9 mouse cellular contexts compared by ENCODE assay signal in the genomic region with DNA sequence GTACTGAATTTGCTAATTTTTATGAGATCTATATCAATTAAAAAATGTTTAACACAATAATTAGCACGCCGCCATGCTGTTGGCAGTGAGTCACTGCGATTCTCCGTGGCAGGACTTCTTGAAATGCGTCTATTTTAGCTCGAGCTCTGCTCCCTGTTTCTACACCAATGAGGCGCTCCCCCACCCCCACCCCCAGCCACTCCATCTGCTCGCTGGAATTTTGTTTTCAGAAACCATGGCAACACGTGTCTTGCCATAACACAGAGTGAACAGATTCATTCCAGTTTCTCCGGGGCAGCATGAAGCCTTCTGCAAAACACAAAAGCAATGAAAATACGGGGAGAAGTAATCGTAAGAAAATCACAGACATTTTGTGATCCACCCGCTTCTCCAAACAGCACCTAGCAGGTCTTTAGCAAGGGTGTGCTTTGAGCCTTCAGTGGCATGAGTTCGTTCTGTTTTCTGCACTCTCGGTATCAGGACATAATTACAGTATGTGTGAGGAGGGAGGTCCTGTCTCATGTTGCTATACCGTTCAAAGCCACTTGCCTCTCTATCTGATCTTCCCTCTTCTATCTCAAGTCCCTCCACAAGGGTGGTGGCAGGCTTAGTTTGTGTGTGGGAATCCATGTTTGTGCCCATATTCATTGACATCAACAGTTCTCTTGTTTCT. TPM values are rescaled to one million over a fixed set of nuclear protein-coding genes. Genes with fewer than 3 reads are reported as not detected.
DNase-seq lines count a peak whose midpoint lies in the region; ATAC-seq and TF ChIP-seq lines count a peak whose summit lies in the region.
"Had no signal": no experiment of that assay in that cellular context is flagged by ENCODE, and none has a peak within 500 bp of the region (broad histone marks: within the 10 kb centered on the region; RNA-seq: fewer than 3 reads in every experiment).

No protein-coding gene starts in this region.

- peak overlapping the region; percentile 49 for H3K4me2 ChIP-seq in kidney, postnatal 0 days (ENCODE audit: low read length)
- H3K4me2 ChIP-seq in hindbrain, embryonic 12.5 days (replicated peaks): peak overlapping the region; percentile 39
- H3K4me2 ChIP-seq in neural tube, embryonic 14.5 days (ENCODE audit: low read depth, low read length): peak overlapping the region; percentile 45

- H3K9ac ChIP-seq in kidney, postnatal 0 days (ENCODE audit: low read depth, low read length): no peak overlapping the region
- H3K9ac ChIP-seq in hindbrain, embryonic 12.5 days: no peak overlapping the region
- H3K9ac ChIP-seq in neural tube, embryonic 14.5 days (replicated peaks; ENCODE audit: low read depth, low read length): no peak overlapping the region
- H3K9ac ChIP-seq: liver, embryonic 14.5 days had no signal

- H3K27ac ChIP-seq in kidney, postnatal 0 days: no peak overlapping the region
- H3K27ac ChIP-seq in embryonic facial prominence, embryonic 10.5 days (replicated peaks): peak overlapping the region; percentile 65
- no peak overlapping the region for H3K27ac ChIP-seq in hindbrain, embryonic 12.5 days
- peak overlapping the region; percentile 34 for H3K27ac ChIP-seq in neural tube, embryonic 14.5 days (ENCODE audit: low read depth, low read length)
- H3K27ac ChIP-seq: liver, embryonic 14.5 days had no signal

- intact Hi-C loops in left cerebral cortex, postnatal 25 days (cut with DNase I): loop anchor here (1.0 kb wide), 1 partner anchor 35 kb away; no protein-coding TSS in a partner anchor

- no peak for TF ChIP-seq CTCF in kidney, postnatal 0 days (IDR thresholded peaks at IDR 0.05; ENCODE audit: low read depth)

- WGBS in kidney, postnatal 0 days: 22% methylated on average over 16 of the region's 16 CpGs
- WGBS in embryonic facial prominence, embryonic 10.5 days: 42% methylated on average over 16 of the region's 16 CpGs
- WGBS in hindbrain, embryonic 12.5 days: 27% methylated on average over 16 of the region's 16 CpGs
- WGBS in neural tube, embryonic 14.5 days: 19% methylated on average over 16 of the region's 16 CpGs

- no peaks in the 10 kb centered on the region for H3K27me3 ChIP-seq in kidney, postnatal 0 days (ENCODE audit: insufficient read depth, low read length)
- H3K27me3 ChIP-seq in embryonic facial prominence, embryonic 10.5 days (replicated peaks; ENCODE audit: low read depth, poor library complexity, severe bottlenecking): no peaks in the 10 kb centered on the region
- H3K27me3 ChIP-seq in hindbrain, embryonic 12.5 days: no peaks in the 10 kb centered on the region
- H3K27me3 ChIP-seq in neural tube, embryonic 14.5 days (ENCODE audit: control insufficient read depth, insufficient read depth, low read length): no peaks in the 10 kb centered on the region

- H3K36me3 ChIP-seq in kidney, postnatal 0 days (ENCODE audit: insufficient read depth, low read length): no peaks in the 10 kb centered on the region
- no peaks in the 10 kb centered on the region for H3K36me3 ChIP-seq in embryonic facial prominence, embryonic 10.5 days (replicated peaks)
- no peaks in the 10 kb centered on the region for H3K36me3 ChIP-seq in hindbrain, embryonic 12.5 days
- H3K36me3 ChIP-seq in neural tube, embryonic 14.5 days (ENCODE audit: control insufficient read depth, insufficient read depth, low read length): no peaks in the 10 kb centered on the region

- no peaks in the 10 kb centered on the region for H3K4me1 ChIP-seq in kidney, postnatal 0 days (replicated peaks; ENCODE audit: insufficient read depth, low read length)
- H3K4me1 ChIP-seq in embryonic facial prominence, embryonic 10.5 days: peaks cover 14% of the 10 kb centered on the region
- H3K4me1 ChIP-seq in hindbrain, embryonic 12.5 days: peaks cover 7% of the 10 kb centered on the region
- H3K4me1 ChIP-seq in neural tube, embryonic 14.5 days (ENCODE audit: control insufficient read depth, insufficient read depth, low read length): 0 out of 2 replicates have a peak, but pooled peaks cover 3% of the 10 kb centered on the region

- 0 out of 2 replicates have a peak overlapping the region, but pooled peaks have one; percentile 3 for H3K4me3 ChIP-seq in kidney, postnatal 0 days (replicated peaks; ENCODE audit: low read depth, low read length)
- H3K4me3 ChIP-seq in embryonic facial prominence, embryonic 10.5 days: peak overlapping the region; percentile 38; the same call in 1 of the 2 replicates
- H3K4me3 ChIP-seq in hindbrain, embryonic 12.5 days: no peak overlapping the region
- H3K4me3 ChIP-seq in neural tube, embryonic 14.5 days (ENCODE audit: low read depth, low read length): peak overlapping the region; percentile 15; the same call in 1 of the 2 replicates

- H3K9me3 ChIP-seq in kidney, postnatal 0 days (replicated peaks; ENCODE audit: low read length): no peaks in the 10 kb centered on the region
- no peaks in the 10 kb centered on the region for H3K9me3 ChIP-seq in embryonic facial prominence, embryonic 10.5 days
- no peaks in the 10 kb centered on the region for H3K9me3 ChIP-seq in hindbrain, embryonic 12.5 days (replicated peaks)
- H3K9me3 ChIP-seq in neural tube, embryonic 14.5 days (ENCODE audit: control insufficient read depth, low read length): no peaks in the 10 kb centered on the region

- ATAC-seq in kidney, postnatal 0 days (replicated peaks; ENCODE audit: low FRiP score, low read depth): 0 out of 2 replicates have a peak, but pooled peaks have one; percentile 60
- ATAC-seq in hindbrain, embryonic 12.5 days (ENCODE audit: low FRiP score): peak; percentile 84
- peak; percentile 86 for ATAC-seq in neural tube, embryonic 14.5 days (ENCODE audit: low read depth)

- DNase-seq in kidney, postnatal 0 days (ENCODE audit: low spot score): peak; percentile 77
- no peak for DNase-seq in kidney, adult 18-20 months
- DNase-seq in embryonic facial prominence, embryonic 10.5 days (ENCODE audit: low spot score): peak; percentile 83
- DNase-seq in left cerebral cortex, postnatal 25 days (ENCODE audit: low spot score in 2 of 2): peak; percentile 75 to 88
- no peak for DNase-seq in ovary, adult 18-20 months (ENCODE audit: low spot score)
- DNase-seq in thymus, adult 18-20 months: no peak

RNA-seq across cellular contexts. Expression of gene Shc3, which starts 34.1 kb away (rescaled TPM):
- 0.34 TPM in 2 replicates for polyA plus RNA-seq in kidney, postnatal 0 days (2015; fragmentation: Nextera tagmentation; extraction: Ambion mirVana)
- 0.92 and 0.94 TPM in 2 replicates for polyA plus RNA-seq in embryonic facial prominence, embryonic 10.5 days (2016; fragmentation: Nextera tagmentation; extraction: Ambion mirVana)
- polyA plus RNA-seq in hindbrain, embryonic 12.5 days (2016; fragmentation: Nextera tagmentation; extraction: Ambion mirVana): 5.1 and 7.0 TPM in 2 replicates
- 100 to 1,000 TPM; 214 to 217 TPM for total RNA-seq in left cerebral cortex, postnatal 25 days (2021)
- 5.4 and 6.6 TPM in 2 replicates for polyA plus RNA-seq in neural tube, embryonic 14.5 days (2014; fragmentation: Nextera tagmentation; extraction: Ambion mirVana)

RNA-seq across cellular contexts. Expression of gene Cks2, which starts 41.7 kb away (rescaled TPM):
- polyA plus RNA-seq in kidney, postnatal 0 days (2015; fragmentation: Nextera tagmentation; extraction: Ambion mirVana): 249 and 253 TPM in 2 replicates
- polyA plus RNA-seq in embryonic facial prominence, embryonic 10.5 days (2016; fragmentation: Nextera tagmentation; extraction: Ambion mirVana): 384 and 402 TPM in 2 replicates
- 161 and 183 TPM in 2 replicates for polyA plus RNA-seq in hindbrain, embryonic 12.5 days (2016; fragmentation: Nextera tagmentation; extraction: Ambion mirVana)
- total RNA-seq in left cerebral cortex, postnatal 25 days (2021): 1 to 10 TPM in 1 of 2 experiments, under 1 TPM in 1; 0.96 to 2.0 TPM
- 24.5 and 34.5 TPM in 2 replicates for polyA plus RNA-seq in neural tube, embryonic 14.5 days (2014; fragmentation: Nextera tagmentation; extraction: Ambion mirVana)

RNA-seq across cellular contexts. Expression of gene Secisbp2, which starts 48.1 kb away (rescaled TPM):
- 34.9 and 36.5 TPM in 2 replicates for polyA plus RNA-seq in kidney, postnatal 0 days (2015; fragmentation: Nextera tagmentation; extraction: Ambion mirVana)
- 25.2 and 25.9 TPM in 2 replicates for polyA plus RNA-seq in embryonic facial prominence, embryonic 10.5 days (2016; fragmentation: Nextera tagmentation; extraction: Ambion mirVana)
- polyA plus RNA-seq in hindbrain, embryonic 12.5 days (2016; fragmentation: Nextera tagmentation; extraction: Ambion mirVana): 28.9 and 34.4 TPM in 2 replicates
- total RNA-seq in left cerebral cortex, postnatal 25 days (2021): 10 to 100 TPM; 19.4 to 20.3 TPM
- polyA plus RNA-seq in neural tube, embryonic 14.5 days (2014; fragmentation: Nextera tagmentation; extraction: Ambion mirVana): 29.6 and 33.9 TPM in 2 replicates

Comparison
In these comparisons a context has a peak if more than half of its experiments do, and no peak if none do; other contexts are left out.
1. DNase-seq: peak in kidney, postnatal 0 days (single experiment), embryonic facial prominence, embryonic 10.5 days (single experiment) and left cerebral cortex, postnatal 25 days (2 of 2); none in kidney, adult 18-20 months (single experiment), ovary, adult 18-20 months (single experiment) and thymus, adult 18-20 months (0 of 2).
2. H3K27ac ChIP-seq: peak in embryonic facial prominence, embryonic 10.5 days (single experiment) and neural tube, embryonic 14.5 days (single experiment); none in kidney, postnatal 0 days (single experiment) and hindbrain, embryonic 12.5 days (single experiment).
3. Peak in every context shown above with its lines, with median percentiles within 50 percentile points of each other: ATAC-seq and H3K4me2 ChIP-seq.